Mouse (Mus musculus) hindbrain, embryonic 11.5 days (tissue): ENCODE results near the gene Vdr. TPM values are rescaled to one million over a fixed set of nuclear protein-coding genes. Genes with fewer than 3 reads are reported as not detected.

Experiments
- ATAC-seq: fragments of 200-750 bp; cut with Nextera tagmentation; 2 replicates; pipeline ENCODE4 v1.8.0; 2017; ENCODE audit warnings: mild to moderate bottlenecking, moderate TSS enrichment, moderate library complexity; ENCODE audit not compliant: low FRiP score
- DNase-seq: peaks from one replicate; pipeline ENCODE4 v3.0.0-alpha.2; 2015; ENCODE audit warnings: low spot score
- H3K27ac ChIP-seq: fragments of 300-500 bp; sonication (generic); 2 replicates; pipeline ENCODE4 v1.5.1; 2014; ENCODE audit warnings: mild to moderate bottlenecking, low read depth, low read length
- H3K27me3 ChIP-seq: fragments of 300-500 bp; sonication (generic); 2 replicates; pipeline ENCODE4 v1.6.1; 2014; ENCODE audit warnings: mild to moderate bottlenecking, low read length, moderate library complexity, mixed read lengths; ENCODE audit not compliant: control insufficient read depth, insufficient read depth
- H3K36me3 ChIP-seq: fragments of 300-500 bp; sonication (generic); 2 replicates; pipeline ENCODE4 v1.6.1; 2014; ENCODE audit warnings: mild to moderate bottlenecking, low read length, moderate library complexity, mixed read lengths; ENCODE audit not compliant: control insufficient read depth, insufficient read depth
- H3K4me1 ChIP-seq: fragments of 300-500 bp; sonication (generic); replicated peaks from 2 replicates; pipeline ENCODE4 v1.6.1; 2014; ENCODE audit warnings: low read length, mixed read lengths; ENCODE audit not compliant: control insufficient read depth, insufficient read depth
- H3K4me2 ChIP-seq: fragments of 300-500 bp; sonication (generic); replicated peaks from 2 replicates; pipeline ENCODE4 v1.6.1; 2014; ENCODE audit warnings: mild to moderate bottlenecking, low read depth, low read length
- H3K4me3 ChIP-seq: fragments of 300-500 bp; sonication (generic); 2 replicates; pipeline ENCODE4 v1.5.1; 2014; ENCODE audit warnings: low read depth, low read length
- H3K9ac ChIP-seq: fragments of 300-500 bp; sonication (generic); 2 replicates; pipeline ENCODE4 v1.6.1; 2014; ENCODE audit warnings: low read depth, low read length
- H3K9me3 ChIP-seq: fragments of 300-500 bp; sonication (generic); 2 replicates; pipeline ENCODE4 v1.6.1; 2016; ENCODE audit warnings: low read length; ENCODE audit not compliant: control insufficient read depth
- WGBS: fragments of 180-500 bp; shearing (Covaris S2); extraction: QIAGEN DNeasy Blood & Tissue Kit; methylation state at CpG from one replicate; pipeline ENCODE4 v1.1.7; 2014; 5-methylcytosine and 5-hydroxymethylcytosine counted together
- polyA plus RNA-seq: library from polyadenylated mRNA; unstranded; fragments of >200 nt; fragmentation: Nextera tagmentation; extraction: Ambion mirVana; gene quantifications from 2 replicates; pipeline ENCODE4 v1.2.1, GENCODE M21; 2014

Vdr gene
- polyA plus RNA-seq, 1 experiment from 2014 or later: 0.22 TPM

DNA sequence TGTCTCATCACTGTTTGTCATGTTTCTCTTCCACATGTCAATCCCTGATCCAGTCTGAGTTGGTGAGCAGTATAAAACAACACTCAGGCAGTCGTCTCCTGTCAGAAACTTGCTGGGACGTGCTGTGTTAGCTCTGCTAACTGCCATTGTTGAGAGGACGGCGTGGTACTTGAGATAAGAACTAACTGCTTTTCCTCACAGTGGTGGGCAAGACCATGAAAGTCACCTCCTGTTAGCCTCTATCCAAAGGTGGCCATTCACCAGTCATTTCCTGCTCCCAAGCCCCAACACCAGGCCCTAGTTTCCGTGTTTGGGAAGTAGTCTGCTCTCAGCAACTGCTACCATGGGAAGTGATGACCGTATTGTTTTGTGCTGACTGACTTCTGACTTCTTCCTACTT, 45.3 kb downstream of the Vdr start:
- no peak overlapping the region for H3K27ac ChIP-seq
- H3K4me2 ChIP-seq: no peak overlapping the region
- no peak for DNase-seq
- H3K9me3 ChIP-seq: no peaks in the 10 kb centered on the region
- no peak overlapping the region for H3K4me3 ChIP-seq
- no peaks in the 10 kb centered on the region for H3K4me1 ChIP-seq
- no peak for ATAC-seq
- H3K27me3 ChIP-seq: no peaks in the 10 kb centered on the region
- no peak overlapping the region for H3K9ac ChIP-seq
- WGBS: 75% methylated on average over 6 of the region's 6 CpGs
- H3K36me3 ChIP-seq: no peaks in the 10 kb centered on the region

DNA sequence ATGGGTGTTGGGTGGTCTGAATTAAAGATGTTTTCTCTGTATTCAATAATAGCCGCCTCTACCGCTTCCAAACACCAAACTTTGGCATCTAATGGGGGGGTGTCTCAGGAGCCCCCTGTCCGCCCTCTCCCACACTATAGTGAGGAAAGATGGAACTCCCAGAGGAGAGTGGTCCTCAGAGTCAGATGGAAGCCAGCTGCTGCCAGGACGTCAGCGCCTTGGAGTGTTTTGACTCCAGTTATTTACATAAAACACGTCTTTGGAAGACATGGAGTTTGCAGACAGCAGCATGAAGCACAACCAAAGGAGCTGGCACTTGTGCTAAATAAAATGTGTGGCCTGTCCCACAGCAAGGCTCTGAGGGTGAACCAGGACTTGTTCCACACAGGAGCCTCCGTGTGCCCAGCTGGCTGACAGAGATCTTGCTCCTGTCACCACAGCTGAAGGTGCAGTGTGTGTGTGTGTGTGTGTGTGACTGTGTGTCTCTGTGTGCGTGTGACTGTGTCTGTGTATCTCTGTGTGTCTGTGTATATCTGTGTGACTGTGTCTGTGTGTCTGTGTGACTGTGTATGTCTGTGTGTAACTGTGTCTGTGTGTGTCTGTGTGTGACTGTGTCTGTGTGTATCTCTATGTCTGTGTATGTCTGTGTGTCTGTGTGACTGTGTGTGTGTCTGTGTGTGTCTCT, 45.9 kb downstream of the Vdr start:
- no peak for DNase-seq
- H3K27ac ChIP-seq: no peak overlapping the region
- H3K4me1 ChIP-seq: no peaks in the 10 kb centered on the region
- H3K9me3 ChIP-seq: no peaks in the 10 kb centered on the region
- ATAC-seq: no peak
- no peak overlapping the region for H3K9ac ChIP-seq
- H3K4me2 ChIP-seq: no peak overlapping the region
- H3K4me3 ChIP-seq: no peak overlapping the region
- H3K36me3 ChIP-seq: no peaks in the 10 kb centered on the region
- no peaks in the 10 kb centered on the region for H3K27me3 ChIP-seq
- 69% methylated on average over 8 of the region's 8 CpGs for WGBS

DNA sequence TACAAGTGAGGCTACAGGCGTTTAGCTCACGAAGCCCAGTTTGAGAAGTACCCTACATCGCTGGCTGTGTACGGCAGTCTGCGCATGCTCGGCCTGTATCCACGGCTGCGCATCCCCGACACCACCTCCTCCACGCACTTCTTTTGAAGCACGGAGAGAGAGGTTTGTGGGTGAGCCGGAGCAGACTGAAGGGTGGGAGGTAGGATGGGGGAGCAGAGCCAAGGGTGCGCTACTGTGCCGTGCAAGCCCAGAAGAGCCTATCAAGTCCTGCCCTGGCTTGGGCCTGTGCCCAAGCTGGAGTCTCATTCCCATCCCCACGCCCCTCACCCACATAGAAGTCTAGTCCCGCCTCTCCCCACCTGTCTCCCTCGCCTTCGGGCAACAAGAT, 46.9 kb downstream of the Vdr start:
- Histone ChIP-seq H3K4me2 (no peak overlapping the region), H3K4me1 (no peaks in the 10 kb centered on the region), H3K27ac (no peak overlapping the region), H3K9me3 (no peaks in the 10 kb centered on the region), H3K9ac (no peak overlapping the region), H3K4me3 (no peak overlapping the region), H3K27me3 (no peaks in the 10 kb centered on the region), H3K36me3 (no peaks in the 10 kb centered on the region)
- DNase-seq: no peak
- WGBS: 80% methylated on average over 18 of the region's 18 CpGs
- no peak for ATAC-seq

DNA sequence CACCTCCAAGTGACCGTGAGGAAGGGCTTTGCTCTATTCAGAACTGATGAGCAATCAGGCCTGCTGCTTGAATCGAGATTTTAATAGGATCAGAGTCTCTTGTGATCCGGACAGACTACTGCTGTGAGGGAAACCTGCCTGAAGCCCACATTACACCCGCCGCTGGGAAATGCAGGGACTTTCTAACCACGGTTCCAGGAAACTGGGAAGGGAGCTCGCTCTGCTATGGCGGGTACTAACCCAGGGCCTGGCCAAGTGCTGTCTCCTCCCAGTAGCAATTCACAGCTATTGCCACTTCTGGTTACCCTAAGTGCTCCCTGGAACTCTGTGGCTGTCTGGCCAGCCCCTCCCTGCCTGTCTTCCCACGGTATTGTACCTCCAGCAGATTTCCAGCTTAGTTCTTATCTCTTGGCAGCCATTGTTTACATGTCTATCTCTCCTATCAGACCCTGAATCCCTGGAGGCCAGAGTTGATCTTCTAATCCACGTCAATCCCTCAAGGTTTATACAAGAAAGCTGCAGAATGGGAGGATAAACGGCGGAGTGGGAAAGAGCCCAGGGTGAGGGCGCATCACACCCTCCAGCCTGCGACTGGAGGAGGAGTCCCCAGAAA, 47.4 kb downstream of the Vdr start:
- Histone ChIP-seq H3K27me3 (no peaks in the 10 kb centered on the region), H3K36me3 (no peaks in the 10 kb centered on the region), H3K4me2 (no peak overlapping the region), H3K9ac (no peak overlapping the region), H3K9me3 (no peaks in the 10 kb centered on the region), H3K4me1 (no peaks in the 10 kb centered on the region), H3K4me3 (no peak overlapping the region), H3K27ac (no peak overlapping the region)
- DNase-seq: no peak
- WGBS: 62% methylated on average over 14 of the region's 14 CpGs
- ATAC-seq: no peak

DNA sequence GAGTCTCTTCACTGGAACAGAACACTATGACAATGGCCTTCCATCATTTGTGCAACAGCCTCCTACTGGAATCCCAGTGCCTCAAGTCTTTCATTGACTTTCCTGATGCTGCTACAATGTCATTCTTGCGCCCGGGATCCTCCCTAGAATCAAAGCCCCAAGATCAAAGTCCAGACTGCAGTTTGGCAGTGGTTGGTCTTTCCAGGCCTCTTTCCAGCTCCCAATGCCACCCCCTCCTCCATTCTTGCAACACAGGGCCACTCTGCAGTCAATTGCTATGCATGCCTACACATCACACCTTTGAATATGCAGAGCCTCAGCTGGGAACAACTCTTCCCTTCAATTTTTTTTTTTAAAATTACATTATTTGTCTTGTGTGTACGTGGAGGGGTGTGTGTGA, 50.1 kb downstream of the Vdr start:
- H3K27me3 ChIP-seq: no peaks in the 10 kb centered on the region
- no peaks in the 10 kb centered on the region for H3K36me3 ChIP-seq
- 85% methylated on average over 3 of the region's 3 CpGs for WGBS
- H3K4me1 ChIP-seq: no peaks in the 10 kb centered on the region
- ATAC-seq (no peak), DNase-seq (no peak)
- no peak overlapping the region for H3K4me2 ChIP-seq
- H3K27ac ChIP-seq: no peak overlapping the region
- no peak overlapping the region for H3K4me3 ChIP-seq
- H3K9ac ChIP-seq: no peak overlapping the region
- H3K9me3 ChIP-seq: no peaks in the 10 kb centered on the region

DNA sequence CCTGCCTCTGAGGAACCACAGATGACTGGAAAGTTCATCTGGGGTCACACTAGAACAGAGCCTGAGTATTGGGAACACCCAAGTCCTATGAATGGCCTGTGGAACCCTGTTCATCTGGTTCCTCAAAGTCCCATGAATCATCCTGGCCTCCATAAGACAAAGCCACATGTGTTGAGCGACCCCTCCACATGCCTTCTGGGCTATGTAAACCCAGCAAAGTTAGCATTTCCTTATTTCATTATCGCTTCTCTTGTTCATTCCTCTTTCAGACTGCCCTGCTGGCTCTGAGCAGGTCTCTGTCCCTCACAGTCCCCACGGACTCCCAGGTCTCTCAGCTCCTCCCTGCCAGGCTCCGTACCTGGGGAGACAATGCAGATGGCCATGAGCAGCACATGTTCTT, 52.0 kb downstream of the Vdr start:
- ATAC-seq (no peak), DNase-seq (no peak)
- Histone ChIP-seq H3K36me3 (no peaks in the 10 kb centered on the region), H3K4me2 (no peak overlapping the region), H3K27ac (no peak overlapping the region), H3K4me3 (no peak overlapping the region), H3K27me3 (no peaks in the 10 kb centered on the region), H3K9ac (no peak overlapping the region), H3K9me3 (no peaks in the 10 kb centered on the region), H3K4me1 (no peaks in the 10 kb centered on the region)
- 87% methylated on average over 4 of the region's 4 CpGs for WGBS

DNA sequence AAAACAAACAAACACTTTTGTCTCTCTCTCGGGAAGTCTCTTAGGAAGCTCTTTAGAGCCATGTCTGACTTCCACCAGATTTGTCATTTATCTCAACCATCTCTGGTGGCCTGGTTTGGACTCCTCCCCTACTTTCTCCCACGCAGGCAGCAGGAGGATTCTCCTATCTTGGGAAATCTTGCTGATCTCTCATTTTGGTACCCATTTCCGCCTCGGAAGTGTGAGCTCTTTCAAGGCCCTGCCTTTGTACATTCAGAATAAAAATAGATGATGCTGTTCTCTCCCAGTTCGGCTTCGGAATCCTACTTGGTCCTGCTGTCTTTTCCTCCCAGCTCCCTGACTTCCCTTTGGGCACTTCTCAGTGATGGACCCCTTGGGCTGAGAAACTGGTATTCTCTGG, 55.9 kb downstream of the Vdr start:
- 70% methylated on average over 6 of the region's 6 CpGs for WGBS

DNA sequence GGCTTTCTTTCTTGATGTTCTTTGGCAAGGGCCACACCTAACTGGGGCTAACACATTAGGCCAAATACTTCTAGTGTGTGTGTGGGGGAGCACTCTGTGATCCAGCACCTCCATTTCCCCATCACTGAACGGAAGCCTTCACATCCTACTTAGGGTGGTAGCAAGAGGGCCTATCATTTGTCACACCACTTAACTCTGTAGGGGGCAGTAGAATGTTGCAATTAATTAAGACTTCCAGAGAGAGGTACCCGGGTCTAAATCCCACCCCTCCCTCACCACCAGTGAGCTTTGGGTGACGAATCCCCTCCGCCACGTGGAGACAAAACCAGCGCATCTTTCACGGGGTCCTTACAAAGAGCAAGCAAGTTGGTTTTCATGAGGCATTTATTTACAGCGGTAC, 56.4 kb downstream of the Vdr start:
- no peaks in the 10 kb centered on the region for H3K4me1 ChIP-seq
- no peaks in the 10 kb centered on the region for H3K9me3 ChIP-seq
- H3K9ac ChIP-seq: no peak overlapping the region
- H3K27me3 ChIP-seq: no peaks in the 10 kb centered on the region
- no peak overlapping the region for H3K27ac ChIP-seq
- DNase-seq (no peak), ATAC-seq (no peak)
- no peak overlapping the region for H3K4me2 ChIP-seq
- 54% methylated on average over 8 of the region's 8 CpGs for WGBS
- no peaks in the 10 kb centered on the region for H3K36me3 ChIP-seq
- H3K4me3 ChIP-seq: no peak overlapping the region

More for the DNA sequence above, 55.9 kb downstream of the Vdr start:
- Histone ChIP-seq H3K4me1 (no peaks in the 10 kb centered on the region), H3K4me2 (no peak overlapping the region), H3K36me3 (no peaks in the 10 kb centered on the region), H3K9me3 (no peaks in the 10 kb centered on the region), H3K9ac (no peak overlapping the region), H3K27me3 (no peaks in the 10 kb centered on the region), H3K27ac (no peak overlapping the region), H3K4me3 (no peak overlapping the region)
- ATAC-seq (no peak), DNase-seq (no peak)

DNA sequence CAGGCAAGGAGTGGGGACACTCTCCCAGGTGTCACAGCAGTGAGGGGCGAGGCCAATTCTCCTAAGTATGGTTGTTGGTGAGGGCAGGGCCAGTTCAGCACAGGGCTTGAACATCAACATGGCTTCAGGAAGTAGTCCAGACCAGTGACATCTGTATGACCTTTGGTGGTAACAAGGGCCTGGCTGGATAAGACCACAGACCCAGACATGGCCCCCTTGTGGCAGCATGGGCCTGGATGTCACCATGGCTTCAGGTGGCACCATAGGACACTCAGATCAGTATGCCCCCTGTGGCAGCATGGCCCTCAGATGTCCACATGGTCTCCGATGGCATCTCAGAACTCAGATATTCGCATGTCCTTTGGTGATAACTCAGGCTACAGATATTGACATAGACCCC, 58.1 kb downstream of the Vdr start:
- H3K4me3 ChIP-seq: no peak overlapping the region
- no peaks in the 10 kb centered on the region for H3K27me3 ChIP-seq
- H3K4me1 ChIP-seq: no peaks in the 10 kb centered on the region
- no peaks in the 10 kb centered on the region for H3K36me3 ChIP-seq
- H3K9me3 ChIP-seq: no peaks in the 10 kb centered on the region
- H3K4me2 ChIP-seq: no peak overlapping the region
- no peak overlapping the region for H3K27ac ChIP-seq
- no peak for DNase-seq
- ATAC-seq: no peak
- no peak overlapping the region for H3K9ac ChIP-seq
- WGBS: 81% methylated on average over 3 of the region's 3 CpGs
